Mouse (Mus musculus) embryonic facial prominence, embryonic 10.5 days (tissue): Measurements from ENCODE around the gene AY358078. TPM values are rescaled to one million over a fixed set of nuclear protein-coding genes. Genes with fewer than 3 reads are reported as not detected.
"Not testable (repeated sequence)": the region's sequence is repeated elsewhere in the genome, so short reads cannot be mapped to it uniquely, and the experiment has no call there.

Experiments
- DNase-seq: peaks from one replicate; pipeline ENCODE4 v3.0.0-alpha.2; 2017; ENCODE audit warnings: low spot score
- H3K27ac ChIP-seq: fragments of 300-500 bp; sonication (generic); replicated peaks from 2 replicates; pipeline ENCODE4 v1.5.1; 2016; ENCODE audit warnings: mild to moderate bottlenecking
- H3K27me3 ChIP-seq: fragments of 300-500 bp; sonication (generic); replicated peaks from 2 replicates; pipeline ENCODE4 v1.6.1; 2016; ENCODE audit warnings: low read depth, mild to moderate bottlenecking; ENCODE audit not compliant: poor library complexity, severe bottlenecking
- H3K36me3 ChIP-seq: fragments of 300-500 bp; sonication (generic); replicated peaks from 2 replicates; pipeline ENCODE4 v1.6.1; 2016; ENCODE audit warnings: mild to moderate bottlenecking, moderate library complexity
- H3K4me1 ChIP-seq: fragments of 300-500 bp; sonication (generic); 2 replicates; pipeline ENCODE4 v1.6.1; 2016
- H3K4me3 ChIP-seq: fragments of 300-500 bp; sonication (generic); 2 replicates; pipeline ENCODE4 v1.5.1; 2016; ENCODE audit warnings: mild to moderate bottlenecking, moderate library complexity
- H3K9me3 ChIP-seq: fragments of 300-500 bp; sonication (generic); 2 replicates; pipeline ENCODE4 v1.6.1; 2016; ENCODE audit warnings: mild to moderate bottlenecking
- WGBS: fragments of 180-500 bp; shearing (Covaris S2); methylation state at CpG from one replicate; pipeline ENCODE4 v1.1.7; 2016; 5-methylcytosine and 5-hydroxymethylcytosine counted together
- microRNA-seq: library from miRNA; unstranded; fragments of <30 nt; microRNA quantifications from one replicate; pipeline ENCODE4, GENCODE M21; 2017
- polyA plus RNA-seq: library from polyadenylated mRNA; unstranded; fragments of >200 nt; fragmentation: Nextera tagmentation; extraction: Ambion mirVana; gene quantifications from 2 replicates; pipeline ENCODE4 v1.2.1, GENCODE M21; 2016

The AY358078 gene
- polyA plus RNA-seq, 1 experiment from 2014 or later, result not detected

DNA sequence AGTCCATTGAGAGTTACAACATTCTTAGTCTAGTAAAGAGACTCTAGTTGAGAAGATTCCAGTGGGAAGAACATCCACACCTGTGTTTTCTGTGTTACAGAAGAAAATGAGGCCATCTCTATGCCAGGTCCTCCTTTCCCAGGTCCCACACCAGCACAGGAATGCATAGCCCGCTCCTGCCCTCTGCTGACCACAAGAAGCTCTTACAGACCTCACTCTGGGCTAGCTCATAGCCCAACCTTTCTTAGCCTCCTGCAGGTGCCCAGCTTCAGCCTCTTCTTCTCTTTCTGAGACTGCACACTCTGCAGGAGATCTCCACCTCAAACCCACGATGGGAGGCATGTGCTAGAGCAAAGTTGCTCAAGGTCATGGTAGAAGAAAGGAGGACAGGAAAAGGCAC, 38.6 kb downstream of the AY358078 start:
- not testable (repeated sequence) for H3K27me3 ChIP-seq, H3K9me3 ChIP-seq, H3K27ac ChIP-seq, H3K4me3 ChIP-seq, H3K36me3 ChIP-seq, DNase-seq, H3K4me1 ChIP-seq
- WGBS, result 26% methylated on average over 2 of the region's 2 CpGs

DNA sequence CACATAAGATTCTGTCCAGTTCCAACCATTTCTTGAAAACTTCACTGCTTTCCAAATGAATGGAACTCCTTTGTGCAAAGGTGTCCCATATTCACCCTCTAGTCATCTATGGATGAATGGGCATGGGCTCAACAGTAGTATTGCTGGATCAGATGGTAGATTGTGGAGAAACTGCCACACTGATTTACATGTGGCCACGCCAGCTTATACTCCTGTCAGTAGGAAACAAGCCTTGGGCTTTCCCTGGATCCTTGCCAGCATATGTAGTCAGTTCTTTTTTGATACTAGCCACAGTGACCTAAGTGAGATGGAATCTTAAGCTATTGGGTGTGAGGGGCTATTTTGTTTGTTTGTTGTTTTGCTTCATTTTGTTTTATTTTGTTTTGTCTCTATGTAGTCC, 42.4 kb downstream of the AY358078 start:
- no peaks in the 10 kb centered on the region for H3K27me3 ChIP-seq
- H3K27ac ChIP-seq, result no peak overlapping the region
- H3K36me3 ChIP-seq, result no peaks in the 10 kb centered on the region
- H3K4me3 ChIP-seq, result no peak overlapping the region
- 0 out of 2 replicates have a peak, but pooled peaks cover 4% of the 10 kb centered on the region for H3K4me1 ChIP-seq
- no peaks in the 10 kb centered on the region for H3K9me3 ChIP-seq
- DNase-seq, result no peak
- 78% methylated on average over 1 of the region's 1 CpGs for WGBS

DNA sequence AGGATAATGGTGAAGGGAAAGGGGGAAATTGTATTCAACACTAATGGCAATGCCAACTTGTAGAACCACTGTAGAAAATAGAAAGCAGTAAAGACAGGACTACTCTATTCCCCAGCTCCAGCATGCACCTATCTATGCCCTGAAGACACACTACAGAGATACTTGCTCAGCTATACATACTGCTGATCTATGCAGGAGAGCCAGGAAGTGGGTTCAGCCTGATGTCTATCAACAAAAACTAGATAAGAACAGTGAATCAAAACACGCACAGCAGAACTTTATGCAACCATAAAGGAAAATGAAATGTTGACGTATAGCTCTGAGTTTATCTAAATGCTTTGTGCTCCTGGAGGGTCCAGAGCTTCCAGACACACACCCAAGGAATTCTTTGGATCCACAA, 42.9 kb downstream of the AY358078 start:
- Histone ChIP-seq H3K4me3 (no peak overlapping the region), H3K27me3 (no peaks in the 10 kb centered on the region), H3K9me3 (no peaks in the 10 kb centered on the region), H3K4me1 (0 out of 2 replicates have a peak, but pooled peaks cover 4% of the 10 kb centered on the region), H3K36me3 (no peaks in the 10 kb centered on the region), H3K27ac (no peak overlapping the region)
- DNase-seq, result no peak
- WGBS, result 91% methylated on average over 2 of the region's 2 CpGs

DNA sequence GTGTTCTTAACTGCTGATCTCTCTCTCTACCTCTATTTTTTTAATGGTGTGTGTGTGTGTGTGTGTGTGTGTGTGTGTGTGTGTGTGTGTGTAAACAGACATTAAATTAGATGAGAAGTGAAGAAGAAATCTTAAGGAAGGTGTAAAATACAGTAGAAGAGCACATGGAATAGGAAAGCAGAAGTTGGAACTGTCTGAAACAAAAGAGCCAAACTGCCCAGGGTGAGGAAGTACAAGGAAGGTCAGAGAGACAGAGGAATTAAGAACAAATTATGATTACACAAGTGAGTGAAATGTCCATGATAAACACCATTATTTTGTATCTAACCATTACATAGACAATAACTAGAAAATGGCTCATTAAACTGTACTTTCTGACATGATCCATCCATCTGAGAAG, 44.0 kb downstream of the AY358078 start:
- Histone ChIP-seq H3K4me3 (no peak overlapping the region), H3K36me3 (no peaks in the 10 kb centered on the region), H3K27ac (no peak overlapping the region), H3K27me3 (no peaks in the 10 kb centered on the region), H3K9me3 (no peaks in the 10 kb centered on the region), H3K4me1 (0 out of 2 replicates have a peak, but pooled peaks cover 4% of the 10 kb centered on the region)
- DNase-seq, result no peak

DNA sequence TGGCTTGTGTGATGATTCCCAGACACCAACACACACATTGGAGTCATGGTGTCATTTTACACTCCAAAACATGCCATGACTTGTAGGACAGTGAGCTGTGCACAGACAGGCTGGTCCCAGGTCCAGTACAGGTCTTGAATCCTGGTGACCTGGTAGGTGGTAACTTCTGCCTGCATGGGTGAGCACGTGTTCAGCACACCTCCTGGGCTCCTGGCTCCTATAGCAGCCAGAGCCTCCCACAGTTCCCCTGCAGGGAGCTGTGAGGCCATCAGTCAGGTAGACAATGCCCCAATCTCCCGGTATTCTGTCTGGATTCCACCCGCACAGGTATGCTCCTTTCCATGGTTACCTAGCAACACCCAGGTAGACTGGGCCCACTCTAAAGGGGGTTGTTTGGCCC, 46.7 kb downstream of the AY358078 start:
- no peak for DNase-seq
- Histone ChIP-seq H3K4me3 (no peak overlapping the region), H3K9me3 (no peaks in the 10 kb centered on the region), H3K4me1 (no peaks in the 10 kb centered on the region), H3K27ac (no peak overlapping the region), H3K27me3 (no peaks in the 10 kb centered on the region), H3K36me3 (no peaks in the 10 kb centered on the region)
- 68% methylated on average over 3 of the region's 3 CpGs for WGBS

DNA sequence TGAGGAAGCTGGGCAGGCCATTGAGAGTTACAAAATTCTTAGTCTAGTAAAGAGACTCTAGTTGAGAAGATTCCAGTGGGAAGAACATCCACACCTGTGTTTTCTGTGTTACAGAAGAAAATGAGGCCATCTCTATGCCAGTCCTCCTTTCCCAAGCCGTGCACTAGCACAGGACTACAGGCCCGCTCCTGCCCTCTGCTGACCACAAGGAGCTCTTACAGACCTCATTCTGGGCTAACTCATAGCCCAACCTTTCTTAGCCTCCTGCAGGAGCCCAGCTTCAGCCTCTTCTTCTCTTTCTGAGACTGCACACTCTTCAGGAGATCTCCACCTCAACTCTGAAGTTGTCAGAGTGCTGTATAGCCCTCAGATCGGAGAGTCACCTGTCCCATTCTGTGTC, 51.2 kb downstream of the AY358078 start:
- H3K27ac ChIP-seq, H3K4me1 ChIP-seq, H3K9me3 ChIP-seq, H3K27me3 ChIP-seq, H3K36me3 ChIP-seq, H3K4me3 ChIP-seq: not testable (repeated sequence)
- peak; percentile 29 for DNase-seq
- WGBS, result 41% methylated on average over 3 of the region's 3 CpGs

DNA sequence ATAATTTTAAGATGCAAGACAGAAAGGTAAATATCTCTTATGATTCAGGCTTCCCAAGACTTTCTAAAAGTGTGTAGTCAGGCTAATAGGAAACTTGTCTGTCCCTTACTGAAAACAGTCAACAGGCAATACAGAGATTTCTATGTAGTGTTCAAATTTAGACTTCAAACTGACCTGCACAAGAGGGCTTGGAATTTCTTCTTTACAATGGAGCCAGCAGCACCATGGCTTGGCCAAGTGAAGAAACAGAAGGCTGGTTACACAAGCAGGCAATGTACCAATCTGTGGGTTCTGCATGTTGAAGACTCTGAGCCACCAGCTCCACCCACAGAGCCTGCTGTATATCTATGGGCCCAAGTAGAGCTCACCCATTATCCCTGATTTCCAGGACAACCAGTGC, 53.6 kb downstream of the AY358078 start, which contains the start of gene Ear6:
TSS of gene Ear6 (plus strand) at position 301 of the 400 bp plus-strand sequence.
- no peaks in the 10 kb centered on the region for H3K27me3 ChIP-seq
- DNase-seq, result no peak
- no peaks in the 10 kb centered on the region for H3K36me3 ChIP-seq
- H3K4me3 ChIP-seq, result no peak within 1 kb of the TSS
- no peak within 1 kb of the TSS for H3K27ac ChIP-seq
- no peaks in the 10 kb centered on the region for H3K4me1 ChIP-seq
- no peaks in the 10 kb centered on the region for H3K9me3 ChIP-seq

DNA sequence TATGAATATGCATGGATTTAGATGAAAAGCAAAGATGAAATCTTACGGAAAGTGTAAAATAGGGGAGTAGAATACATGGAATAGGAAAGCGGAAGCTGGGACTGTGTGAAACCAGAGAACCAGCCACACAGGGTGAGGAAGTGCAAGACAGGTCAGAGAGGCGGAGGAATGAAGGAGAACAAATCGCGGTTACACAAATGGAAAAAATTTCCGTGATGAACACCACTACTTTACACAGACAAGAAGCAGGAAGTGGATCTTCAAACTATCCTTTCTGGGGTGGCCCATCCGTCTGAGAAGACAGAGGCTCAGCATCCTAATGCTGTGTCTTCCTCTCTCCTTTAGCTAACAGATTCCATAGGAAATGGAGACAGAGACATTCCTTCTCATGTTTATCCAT, 55.4 kb downstream of the AY358078 start:
- H3K9me3 ChIP-seq, DNase-seq, H3K4me1 ChIP-seq, H3K27ac ChIP-seq, H3K4me3 ChIP-seq, H3K27me3 ChIP-seq, H3K36me3 ChIP-seq: not testable (repeated sequence)
- 84% methylated on average over 7 of the region's 7 CpGs for WGBS

DNA sequence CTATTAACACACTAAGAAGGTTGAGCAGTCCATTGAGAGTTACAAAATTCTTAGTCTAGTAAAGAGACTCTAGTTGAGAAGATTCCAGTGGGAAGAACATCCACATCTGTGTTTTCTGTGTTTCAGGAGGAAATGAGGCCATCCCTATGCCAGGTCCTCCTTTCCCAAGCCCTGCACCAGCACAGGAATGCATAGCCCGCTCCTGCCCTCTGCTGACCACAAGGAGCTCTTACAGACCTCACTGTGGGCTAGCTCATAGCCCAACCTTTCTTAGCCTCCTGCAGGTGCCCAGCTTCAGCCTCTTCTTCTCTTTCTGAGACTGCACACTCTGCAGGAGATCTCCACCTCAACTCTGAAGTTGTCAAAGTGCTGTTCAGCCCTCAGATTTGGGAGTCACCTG, 63.8 kb downstream of the AY358078 start:
- DNase-seq, result peak; percentile 38
- not testable (repeated sequence) for H3K4me1 ChIP-seq, H3K27me3 ChIP-seq, H3K4me3 ChIP-seq, H3K9me3 ChIP-seq, H3K36me3 ChIP-seq, H3K27ac ChIP-seq
- 0% methylated on average over 1 of the region's 1 CpGs for WGBS

DNA sequence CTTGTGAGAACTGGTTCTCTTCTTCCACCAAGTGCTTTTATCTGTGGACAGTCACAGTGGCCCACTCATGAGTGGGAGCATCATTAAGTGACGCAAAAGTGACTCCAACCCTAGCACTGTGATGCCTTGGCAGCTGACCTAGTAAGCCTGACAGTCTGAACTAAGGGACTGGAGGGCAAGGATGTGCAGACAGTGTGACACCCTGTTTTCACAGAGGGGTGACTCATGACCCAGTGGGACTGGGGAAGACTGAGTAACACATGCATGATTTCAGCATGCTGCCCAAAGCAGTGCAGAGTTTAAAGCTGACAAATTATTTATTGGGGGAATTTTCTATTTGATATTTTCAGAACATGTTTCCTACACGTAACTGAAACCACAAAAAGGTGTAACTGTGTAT, 70.9 kb downstream of the AY358078 start:
- no peaks in the 10 kb centered on the region for H3K4me1 ChIP-seq
- no peak overlapping the region for H3K4me3 ChIP-seq
- WGBS, result 84% methylated on average over 2 of the region's 2 CpGs
- no peaks in the 10 kb centered on the region for H3K27me3 ChIP-seq
- H3K9me3 ChIP-seq, result no peaks in the 10 kb centered on the region
- H3K36me3 ChIP-seq, result no peaks in the 10 kb centered on the region
- no peak overlapping the region for H3K27ac ChIP-seq
- DNase-seq, result no peak

DNA sequence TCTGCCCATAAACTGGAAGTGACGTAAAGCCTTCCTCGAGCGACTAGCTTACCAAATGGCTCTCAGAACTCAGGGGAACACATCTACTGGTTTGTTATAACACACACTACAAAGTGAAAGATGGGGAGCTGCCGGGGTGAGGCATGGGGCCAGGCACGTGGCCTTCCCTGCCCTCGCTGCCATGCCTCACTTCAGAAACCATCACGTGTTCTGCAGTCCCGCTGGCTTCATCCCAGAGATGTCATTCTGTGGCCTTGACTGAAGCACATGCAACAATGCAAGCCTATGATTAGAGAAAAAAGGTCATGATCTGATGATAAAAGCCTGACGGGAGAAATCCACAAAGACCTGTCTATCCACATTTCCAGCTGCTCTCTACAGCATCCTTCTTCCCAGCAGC, 71.9 kb downstream of the AY358078 start:
- WGBS, result 78% methylated on average over 9 of the region's 9 CpGs
- Histone ChIP-seq H3K4me1 (no peaks in the 10 kb centered on the region), H3K27ac (no peak overlapping the region), H3K27me3 (no peaks in the 10 kb centered on the region), H3K36me3 (no peaks in the 10 kb centered on the region), H3K4me3 (no peak overlapping the region), H3K9me3 (no peaks in the 10 kb centered on the region)
- no peak for DNase-seq

Small RNAs within 50 kb of the gene (microRNA-seq; reads per million reads assigned to microRNA genes)
- gene Gm27375, result not detected

Other genes starting within 250 kb of the AY358078 start
- not detected in 2 replicates for gene Gm5622, start 247.3 kb upstream of the AY358078 start, polyA plus RNA-seq
- not detected in 2 replicates for gene Gm17175, start 226.0 kb upstream of the AY358078 start, polyA plus RNA-seq
- gene Gm17174, start 207.9 kb upstream of the AY358078 start, polyA plus RNA-seq, result not detected in 2 replicates
- gene Gm17078, start 188.7 kb upstream of the AY358078 start, polyA plus RNA-seq, result not detected in 2 replicates
- not detected in 2 replicates for gene Gm4181, start 164.4 kb upstream of the AY358078 start, polyA plus RNA-seq
- gene Gm17079, start 104.6 kb upstream of the AY358078 start, polyA plus RNA-seq, result not detected in 2 replicates
- gene Gm5800, start 82.9 kb upstream of the AY358078 start, polyA plus RNA-seq, result not detected in 2 replicates
- gene Ang4, start 26.5 kb upstream of the AY358078 start, polyA plus RNA-seq, result not detected in 2 replicates
- gene Ear6, start 53.7 kb downstream of the AY358078 start, polyA plus RNA-seq, result not detected in 2 replicates
- gene Mettl17, start 84.8 kb downstream of the AY358078 start, polyA plus RNA-seq, result 52.4 and 53.0 TPM in 2 replicates
- gene Slc39a2, start 92.8 kb downstream of the AY358078 start, polyA plus RNA-seq, result 0.60 and 0.62 TPM in 2 replicates
- gene Ndrg2, start 114.1 kb downstream of the AY358078 start, polyA plus RNA-seq, result 15.4 and 16.6 TPM in 2 replicates
- not detected in 2 replicates for gene Tppp2, start 118.4 kb downstream of the AY358078 start, polyA plus RNA-seq
- gene Rnase13, start 122.7 kb downstream of the AY358078 start, polyA plus RNA-seq, result not detected in 2 replicates
- gene Arhgef40, start 184.7 kb downstream of the AY358078 start, polyA plus RNA-seq, result 151 and 163 TPM in 2 replicates
- gene Tmem253, start 215.6 kb downstream of the AY358078 start, polyA plus RNA-seq, result 0.65 and 0.72 TPM in 2 replicates
- 57.5 and 63.2 TPM in 2 replicates for gene Zfp219, start 220.7 kb downstream of the AY358078 start, polyA plus RNA-seq
- gene Olfr221, start 242.4 kb downstream of the AY358078 start, polyA plus RNA-seq, result not detected in 2 replicates